ENCODE assay signal across 8 mouse cellular contexts in the genomic region with DNA sequence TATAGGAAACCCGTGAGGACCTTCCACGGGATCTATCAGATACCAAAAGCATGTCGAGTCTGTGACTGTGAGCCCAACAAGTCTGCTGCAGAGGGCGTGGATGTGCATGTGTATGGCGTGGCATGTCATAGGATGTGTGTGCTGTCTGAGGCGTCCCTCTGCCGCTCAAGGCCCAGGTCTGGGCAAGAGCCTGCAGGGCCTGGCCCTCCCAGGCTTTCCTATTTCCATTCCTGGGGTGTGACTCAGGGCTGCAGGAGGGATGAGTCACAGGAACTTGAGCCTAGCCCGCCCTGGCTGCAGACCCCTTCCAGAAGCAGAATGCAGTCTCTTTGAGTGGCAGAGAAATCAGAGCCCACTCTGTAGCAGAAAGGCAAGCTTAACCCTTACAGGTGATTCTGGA. TPM values are rescaled to one million over a fixed set of nuclear protein-coding genes. Genes with fewer than 3 reads are reported as not detected.
DNase-seq lines count a peak whose midpoint lies in the region; ATAC-seq and TF ChIP-seq lines count a peak whose summit lies in the region.

No protein-coding gene starts in this region.

- no peak overlapping the region for H3K4me2 ChIP-seq in heart, embryonic 16.5 days (ENCODE audit: low read depth, low read length)
- H3K4me2 ChIP-seq in lung, postnatal 0 days (replicated peaks; ENCODE audit: low read depth, low read length) = no peak overlapping the region

- no peak overlapping the region for H3K4me3 ChIP-seq in heart, embryonic 16.5 days (ENCODE audit: low read length)
- H3K4me3 ChIP-seq in lung, postnatal 0 days (ENCODE audit: low read depth, low read length) = no peak overlapping the region

- 44% methylated on average over 8 of the region's 8 CpGs for WGBS in heart, embryonic 16.5 days
- 48% methylated on average over 8 of the region's 8 CpGs for WGBS in lung, postnatal 0 days

- no peak overlapping the region for H3K9ac ChIP-seq in heart, embryonic 16.5 days (ENCODE audit: low read length)
- no peak overlapping the region for H3K9ac ChIP-seq in lung, postnatal 0 days (replicated peaks; ENCODE audit: low read depth)

- TF ChIP-seq EP300 in lung, postnatal 0 days (IDR thresholded peaks at IDR 0.05) = peak; percentile 61

- no peaks in the 10 kb centered on the region for H3K27me3 ChIP-seq in heart, embryonic 16.5 days (ENCODE audit: control insufficient read depth, insufficient read depth, low read length)
- no peaks in the 10 kb centered on the region for H3K27me3 ChIP-seq in lung, postnatal 0 days (replicated peaks; ENCODE audit: insufficient read depth, low read length)

- ATAC-seq in heart, embryonic 16.5 days (replicated peaks; ENCODE audit: extremely low read depth, insufficient read depth, low FRiP score) = no peak
- no peak for ATAC-seq in lung, postnatal 0 days
- ATAC-seq in activated CD4-positive, CD25-positive, alpha-beta regulatory T cell, adult 4 months = no peak

- H3K9me3 ChIP-seq in heart, embryonic 16.5 days (replicated peaks; ENCODE audit: control insufficient read depth, low read length) = no peaks in the 10 kb centered on the region
- H3K9me3 ChIP-seq in lung, postnatal 0 days (ENCODE audit: low read length) = no peaks in the 10 kb centered on the region

- H3K27ac ChIP-seq in heart, embryonic 16.5 days (ENCODE audit: low read length) = peak overlapping the region; percentile 2; the same call in 1 of the 2 replicates
- H3K27ac ChIP-seq in lung, postnatal 0 days (ENCODE audit: low read length) = peak overlapping the region; percentile 39

- DNase-seq in cerebellum, adult 8-10 months = peak; percentile 42
- DNase-seq in cerebellum, adult 9-11 months = no peak
- DNase-seq in right cerebral cortex, postnatal 14 days = peak; percentile 17
- DNase-seq in right cerebral cortex, postnatal 36 days (ENCODE audit: low spot score in 2 of 2) = no peak
- DNase-seq in lung, postnatal 0 days (ENCODE audit: low spot score) = peak; percentile 84
- DNase-seq in retina, embryonic 14.5 days (ENCODE audit: low spot score) = no peak

- H3K36me3 ChIP-seq in heart, embryonic 16.5 days (ENCODE audit: control insufficient read depth, insufficient read depth) = no peaks in the 10 kb centered on the region
- no peaks in the 10 kb centered on the region for H3K36me3 ChIP-seq in lung, postnatal 0 days (ENCODE audit: insufficient read depth, low read length)

- H3K4me1 ChIP-seq in heart, embryonic 16.5 days (ENCODE audit: control insufficient read depth, insufficient read depth, low read length) = peaks cover 64% of the 10 kb centered on the region
- peaks cover 54% of the 10 kb centered on the region for H3K4me1 ChIP-seq in lung, postnatal 0 days (ENCODE audit: insufficient read depth, low read depth, low read length)

- no peak for TF ChIP-seq CTCF in lung, postnatal 0 days (IDR thresholded peaks at IDR 0.05)

RNA-seq across cellular contexts. Expression of a gene that starts 2.1 kb away (rescaled TPM):
- 85.3 and 87.6 TPM in 2 replicates for polyA plus RNA-seq in heart, embryonic 16.5 days (2015; fragmentation: Nextera tagmentation; extraction: Ambion mirVana)
- 203 and 305 TPM in 2 replicates for polyA plus RNA-seq in lung, postnatal 0 days (2015; fragmentation: Nextera tagmentation; extraction: Ambion mirVana)
- 100 to 1,000 TPM; 132 to 177 TPM for polyA plus RNA-seq in activated CD4-positive, CD25-positive, alpha-beta regulatory T cell, adult 4 months (2017; shearing (Covaris generic))

RNA-seq across cellular contexts. Expression of a gene that starts 9.0 kb away (rescaled TPM):
- polyA plus RNA-seq in heart, embryonic 16.5 days (2015; fragmentation: Nextera tagmentation; extraction: Ambion mirVana) = 9.7 and 10.7 TPM in 2 replicates
- polyA plus RNA-seq in lung, postnatal 0 days (2015; fragmentation: Nextera tagmentation; extraction: Ambion mirVana) = 10.4 and 11.7 TPM in 2 replicates
- 10 to 100 TPM; 18.0 to 22.7 TPM for polyA plus RNA-seq in activated CD4-positive, CD25-positive, alpha-beta regulatory T cell, adult 4 months (2017; shearing (Covaris generic))

RNA-seq across cellular contexts. Expression of a gene that starts 15.6 kb away (rescaled TPM):
- polyA plus RNA-seq in heart, embryonic 16.5 days (2015; fragmentation: Nextera tagmentation; extraction: Ambion mirVana) = 6.0 and 6.8 TPM in 2 replicates
- polyA plus RNA-seq in lung, postnatal 0 days (2015; fragmentation: Nextera tagmentation; extraction: Ambion mirVana) = 5.1 and 6.9 TPM in 2 replicates
- polyA plus RNA-seq in activated CD4-positive, CD25-positive, alpha-beta regulatory T cell, adult 4 months (2017; shearing (Covaris generic)) = not detected

RNA-seq across cellular contexts. Expression of a gene that starts 15.6 kb away (rescaled TPM):
- polyA plus RNA-seq in heart, embryonic 16.5 days (2015; fragmentation: Nextera tagmentation; extraction: Ambion mirVana) = 10.3 and 13.0 TPM in 2 replicates
- 13.2 and 14.2 TPM in 2 replicates for polyA plus RNA-seq in lung, postnatal 0 days (2015; fragmentation: Nextera tagmentation; extraction: Ambion mirVana)
- 1 to 10 TPM; 7.3 to 9.2 TPM for polyA plus RNA-seq in activated CD4-positive, CD25-positive, alpha-beta regulatory T cell, adult 4 months (2017; shearing (Covaris generic))

RNA-seq across cellular contexts. Expression of a gene that starts 23.1 kb away (rescaled TPM):
- 2.5 TPM in 2 replicates for polyA plus RNA-seq in heart, embryonic 16.5 days (2015; fragmentation: Nextera tagmentation; extraction: Ambion mirVana)
- polyA plus RNA-seq in lung, postnatal 0 days (2015; fragmentation: Nextera tagmentation; extraction: Ambion mirVana) = 5.1 and 5.5 TPM in 2 replicates
- under 1 TPM; 0.74 to 0.96 TPM for polyA plus RNA-seq in activated CD4-positive, CD25-positive, alpha-beta regulatory T cell, adult 4 months (2017; shearing (Covaris generic))

Comparison
In these comparisons a context has a peak if more than half of its experiments do, and no peak if none do; other contexts are left out.
1. DNase-seq: peak in cerebellum, adult 8-10 months (single experiment), right cerebral cortex, postnatal 14 days (single experiment) and lung, postnatal 0 days (single experiment); none in cerebellum, adult 9-11 months (single experiment), right cerebral cortex, postnatal 36 days (0 of 2) and retina, embryonic 14.5 days (single experiment).